Mouse (Mus musculus) T-helper 17 cell (primary cell): ENCODE data around the gene Acss1.

ENCODE experiments used
- in situ Hi-C, 2 experiments: fragments of 300-600 bp; cut with MboI, MseI; formaldehyde crosslinking; loops; 1 replicate in 1 of 2; 2 replicates in 1 of 2; pipeline ENCODE4 v1.15.1; 2025; ENCODE audit warnings: high pct_unique_total_duplicates in 2 of 2

Acss1 gene

DNA sequence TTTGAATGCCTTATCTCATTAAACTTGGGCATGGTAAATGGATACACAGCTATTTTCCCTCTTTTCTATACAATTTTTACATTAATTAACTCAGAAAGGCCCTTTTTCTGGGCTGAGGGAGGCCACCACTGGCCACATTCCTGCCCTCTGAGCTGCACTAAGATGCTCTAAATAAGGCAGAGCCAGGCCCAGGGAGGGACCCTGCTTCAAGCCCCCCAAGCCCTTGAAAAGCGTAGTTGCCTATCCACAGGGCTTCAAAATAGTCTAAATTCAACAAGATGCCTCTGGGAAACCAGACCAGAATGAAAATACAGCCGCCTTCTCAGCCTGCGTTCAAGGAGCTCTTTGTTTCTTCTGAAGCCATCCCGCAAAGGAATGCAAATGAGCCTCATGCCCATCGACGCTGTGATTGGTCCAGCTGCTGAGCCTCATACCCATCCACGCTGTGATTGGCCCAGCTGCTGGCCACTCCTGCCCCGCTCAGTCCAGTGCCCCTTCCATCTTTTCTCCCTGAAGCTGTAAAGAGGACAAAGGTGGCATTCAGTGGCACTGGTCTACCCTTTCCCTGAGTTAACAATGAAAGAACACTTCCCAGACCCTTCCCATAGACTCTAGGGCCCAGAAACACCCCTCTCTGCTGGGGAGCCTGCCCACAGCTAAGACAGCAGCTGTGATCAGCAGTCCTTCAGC, 24.4 kb downstream of the Acss1 start:
- in situ Hi-C loops, result no loop called here

DNA sequence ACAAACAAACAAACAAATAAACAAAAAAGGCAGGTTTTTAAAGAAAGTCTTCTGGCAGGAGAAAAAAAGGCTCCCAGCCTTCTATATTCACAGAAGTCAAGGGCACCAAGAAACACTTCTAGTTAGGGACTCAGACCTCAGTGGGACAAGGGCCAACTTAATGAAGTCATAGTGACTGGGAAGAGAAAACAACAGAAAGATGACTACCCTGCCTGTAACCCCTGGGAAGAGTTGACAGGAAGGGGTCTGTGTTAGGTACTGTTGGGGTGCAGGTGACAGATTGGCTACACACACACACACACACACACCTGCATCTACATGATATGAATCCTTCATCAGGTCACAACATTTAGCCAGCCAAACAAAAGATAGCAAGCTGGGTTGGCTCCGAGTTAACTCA, 25.1 kb downstream of the Acss1 start:
- in situ Hi-C loops, result no loop called here

DNA sequence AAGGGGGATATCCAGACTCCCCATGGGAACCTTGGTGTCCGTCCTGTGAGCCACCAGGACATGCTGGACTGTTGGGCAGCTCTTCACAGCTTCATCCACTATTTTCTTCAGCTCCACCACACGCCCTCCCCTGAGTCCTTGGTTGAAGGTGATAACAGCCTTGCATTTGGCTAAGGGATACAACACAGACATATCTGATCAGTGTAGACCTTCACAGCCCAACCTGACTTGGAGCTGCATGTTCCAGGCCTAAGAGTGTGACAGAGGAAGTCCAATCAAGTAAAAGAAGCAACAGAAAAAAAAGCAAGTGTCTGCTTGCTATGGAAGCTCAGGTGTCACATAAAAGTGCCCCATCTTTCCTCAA, 29.9 kb downstream of the Acss1 start:
- in situ Hi-C loops, result no loop called here

DNA sequence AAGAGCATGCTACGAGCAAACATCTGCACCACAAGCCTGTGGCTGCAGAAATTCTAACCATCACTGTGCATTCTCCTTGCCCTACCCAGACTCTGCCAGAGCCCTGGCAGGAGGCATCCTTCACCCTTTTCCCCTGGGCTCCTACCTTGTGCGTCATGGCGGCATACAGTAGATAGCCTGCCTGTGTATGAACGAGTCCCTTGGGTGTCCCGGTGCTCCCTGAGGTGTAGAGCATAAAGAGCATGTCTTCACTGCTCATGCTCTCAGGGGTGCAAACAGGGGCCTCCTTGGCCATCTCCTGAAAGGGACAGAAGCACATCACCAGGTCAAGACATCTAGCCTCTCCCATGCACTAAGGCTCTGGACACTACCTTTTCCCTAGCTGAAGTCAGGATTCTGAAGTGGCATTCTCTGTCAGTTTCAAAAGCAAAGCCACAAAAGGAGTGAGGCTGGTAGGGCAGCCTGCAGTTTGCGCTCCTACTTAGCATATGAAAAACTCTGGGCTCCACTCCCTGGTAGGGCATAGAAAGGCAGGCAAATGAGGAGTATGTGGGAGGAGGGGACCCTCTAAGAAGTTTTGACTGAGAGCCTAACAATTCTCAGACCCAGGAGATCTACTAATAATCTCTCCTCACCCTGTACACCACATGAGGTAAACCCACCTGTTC, 30.5 kb downstream of the Acss1 start:
- in situ Hi-C loops, result no loop called here

DNA sequence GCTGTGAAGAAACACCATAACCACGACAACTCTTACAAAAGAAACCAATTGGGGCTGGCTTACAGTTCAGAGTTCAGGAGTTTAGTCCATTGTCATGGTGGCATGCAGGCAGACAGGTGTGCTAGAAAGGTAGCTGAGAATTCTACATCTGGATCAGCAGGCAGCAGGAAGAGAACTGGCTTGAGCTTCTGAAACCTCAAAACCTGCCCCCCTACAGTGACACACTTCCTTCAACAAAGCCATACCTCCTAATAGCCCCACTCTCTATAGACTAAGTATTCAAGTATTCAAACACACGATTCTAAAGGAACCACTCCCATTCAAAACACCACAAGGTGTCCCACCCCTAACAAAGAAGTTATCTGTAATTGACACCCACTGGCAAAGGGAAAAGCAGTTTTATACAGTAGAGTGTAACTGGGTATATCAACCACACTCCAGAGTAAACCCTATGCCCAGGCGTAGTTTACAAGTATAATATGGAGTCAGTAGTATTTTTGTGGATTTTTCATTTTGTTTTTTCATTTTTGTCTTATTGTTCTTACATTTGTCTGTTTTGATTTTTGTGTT, 32.3 kb downstream of the Acss1 start:
- in situ Hi-C loops, result no loop called here

DNA sequence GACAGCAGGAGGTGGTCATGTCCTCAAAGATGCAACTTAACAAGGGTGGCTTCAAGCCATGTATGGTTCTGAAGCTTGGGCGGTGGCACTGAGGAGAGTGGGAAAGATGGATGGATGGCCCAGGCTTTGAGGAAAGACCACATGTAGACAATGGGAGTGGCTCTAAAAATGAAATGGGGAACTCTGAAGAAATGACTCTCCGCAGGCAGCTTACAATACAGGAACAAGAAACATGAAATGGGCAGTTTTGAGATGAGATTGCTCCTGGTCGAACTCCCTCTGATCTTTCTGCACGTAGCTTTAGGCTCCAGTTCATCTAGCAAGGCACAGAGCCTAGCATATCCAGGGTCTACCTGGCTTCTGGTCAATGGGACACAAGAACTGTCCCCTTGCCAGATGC, 39.0 kb downstream of the Acss1 start:
- in situ Hi-C loops, result no loop called here

DNA sequence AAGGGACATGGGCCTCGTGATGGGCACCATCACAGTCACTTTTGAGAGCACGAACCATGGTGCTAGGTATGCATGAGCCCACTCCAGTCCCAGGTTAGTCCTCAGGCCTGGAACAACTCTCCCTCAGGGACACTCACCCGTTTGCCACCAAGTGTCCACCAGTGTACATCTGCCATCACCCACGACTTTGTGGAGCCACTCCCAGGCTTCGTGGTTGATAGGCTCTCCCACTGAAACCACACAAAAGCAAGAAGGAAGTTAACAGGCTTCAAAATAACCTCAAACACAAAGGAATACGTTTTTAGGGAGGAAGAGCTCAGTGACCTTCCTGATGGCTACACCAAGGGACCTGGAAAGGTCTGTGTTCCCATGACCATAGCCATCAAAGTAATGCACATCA, 41.2 kb downstream of the Acss1 start:
- in situ Hi-C loops, result no loop called here

DNA sequence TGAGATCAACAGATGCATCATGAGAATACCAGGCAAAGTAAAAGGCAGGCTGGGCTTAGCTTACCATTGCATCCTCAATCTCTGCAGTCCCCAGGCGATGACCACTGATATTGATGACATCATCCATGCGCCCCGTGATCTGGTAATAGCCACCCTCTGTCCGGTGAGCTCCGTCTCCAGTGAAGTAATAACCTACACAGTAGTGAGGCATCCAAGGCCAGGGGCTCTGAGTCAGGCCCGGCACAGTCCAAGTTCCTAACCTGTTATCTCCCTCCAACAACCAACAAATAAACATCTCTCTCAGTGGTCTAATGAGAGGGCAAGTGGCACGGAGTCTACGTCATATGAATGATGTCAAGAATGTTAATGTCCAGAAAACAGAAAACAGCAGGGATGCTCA, 43.4 kb downstream of the Acss1 start:
- in situ Hi-C loops, result loop anchor here in 1 of 2 experiments (5.0 to 25.0 kb wide), 2 partner anchors 783 to 1612 kb away; partner anchors contain the start of gene Csnk2a1

DNA sequence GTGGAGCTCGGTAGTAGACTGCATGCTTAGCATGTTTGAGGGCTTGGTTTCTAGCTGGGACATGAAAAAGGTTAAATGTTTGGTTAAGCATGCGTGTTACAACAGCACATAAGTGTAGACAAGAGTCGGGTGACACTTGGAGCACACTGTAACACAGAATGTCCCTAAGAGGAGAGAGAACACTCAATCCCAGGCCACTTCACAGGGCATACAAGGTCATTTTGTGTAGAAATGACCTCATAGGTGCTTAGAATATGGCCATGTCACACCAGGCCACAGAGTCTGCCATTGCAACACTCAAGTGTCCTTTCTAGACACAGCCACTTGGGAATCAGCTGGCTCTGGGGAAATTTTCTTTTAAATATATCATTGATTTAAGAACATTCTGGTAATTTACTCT, 44.3 kb downstream of the Acss1 start:
- in situ Hi-C loops, result loop anchor here in 1 of 2 experiments (5.0 to 25.0 kb wide), 2 partner anchors 782 to 1613 kb away; partner anchors contain the start of gene Csnk2a1

DNA sequence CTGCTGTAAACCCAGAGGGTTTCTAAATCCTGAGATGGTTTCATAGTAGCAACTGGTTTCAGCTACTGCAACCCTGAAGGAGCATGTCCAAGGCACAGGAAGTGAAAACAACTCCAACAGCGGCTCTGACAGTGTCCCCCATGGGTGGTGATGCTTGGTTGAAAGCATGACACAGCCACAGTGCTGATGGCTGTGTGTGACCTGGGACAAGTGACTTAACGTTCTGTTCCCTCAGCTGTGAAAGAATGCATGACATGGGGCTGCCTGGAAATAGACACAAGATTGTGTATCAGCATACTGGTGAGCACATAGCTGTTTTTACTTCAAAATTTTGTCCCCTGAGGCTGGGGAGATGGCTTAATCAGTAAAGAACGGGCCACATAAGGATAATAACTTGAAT, 46.6 kb downstream of the Acss1 start:
- in situ Hi-C loops, result loop anchor here in 1 of 2 experiments (5.0 to 25.0 kb wide), 2 partner anchors 779 to 1616 kb away; partner anchors contain the start of gene Csnk2a1

DNA sequence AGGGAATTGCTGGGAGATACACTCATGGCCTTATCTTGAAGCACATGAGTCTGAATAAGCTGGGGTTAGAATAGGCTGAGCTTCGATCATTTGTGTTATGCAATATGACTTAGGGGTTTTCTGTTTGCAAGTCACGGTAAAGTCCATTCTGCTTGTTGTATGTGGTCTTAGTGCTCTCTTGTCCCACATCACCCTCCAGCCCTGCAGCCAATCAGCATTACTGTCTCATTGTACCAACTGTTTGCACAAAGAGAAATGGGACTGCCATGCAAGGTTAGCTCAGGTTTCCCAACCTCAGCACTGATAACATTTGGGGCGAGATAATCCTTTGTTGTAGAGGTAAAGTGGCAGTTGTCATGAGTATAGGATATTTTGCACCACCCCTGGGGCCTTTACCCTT, 58.2 kb downstream of the Acss1 start:
- in situ Hi-C loops, result loop anchor here (5.0 to 25.0 kb wide), 2 partner anchors 62 to 1627 kb away; partner anchors contain the start of gene Csnk2a1 (in 1 of the 2)

DNA sequence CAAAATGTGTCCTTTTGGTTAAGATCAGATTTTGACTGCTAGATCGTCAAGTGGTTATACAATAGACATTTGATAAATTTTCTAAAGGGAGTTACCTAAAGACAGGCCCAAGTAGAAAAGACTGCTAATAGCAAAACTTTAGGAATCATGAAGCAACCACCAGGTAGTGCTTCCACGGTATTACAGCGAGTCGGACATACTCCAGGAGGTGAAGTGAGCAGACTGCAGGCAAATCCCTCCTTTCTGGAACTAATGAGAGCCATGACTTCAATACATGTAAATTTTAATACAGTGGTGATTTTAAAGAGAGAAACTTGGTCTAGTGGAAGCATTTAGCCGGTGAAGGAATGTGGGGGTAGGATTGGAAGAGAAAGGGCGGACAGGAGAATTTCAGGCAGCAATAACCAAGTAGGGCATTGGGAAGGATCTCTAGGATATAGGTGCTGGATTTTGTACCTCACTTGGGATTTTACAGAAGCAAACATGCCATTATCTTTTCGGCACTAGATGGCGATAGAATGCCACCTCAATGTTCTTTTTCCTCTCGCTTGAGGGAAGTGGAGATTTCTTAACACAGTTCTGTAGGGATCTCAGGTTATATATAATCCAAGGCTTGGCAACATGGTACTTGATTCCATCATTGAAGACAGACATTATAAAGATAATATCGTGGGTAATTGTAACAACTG, 59.3 kb downstream of the Acss1 start:
- in situ Hi-C loops, result loop anchor here in 1 of 2 experiments (25.0 kb wide), 1 partner anchor 1628 kb away; the partner anchor contains the start of gene Csnk2a1

DNA sequence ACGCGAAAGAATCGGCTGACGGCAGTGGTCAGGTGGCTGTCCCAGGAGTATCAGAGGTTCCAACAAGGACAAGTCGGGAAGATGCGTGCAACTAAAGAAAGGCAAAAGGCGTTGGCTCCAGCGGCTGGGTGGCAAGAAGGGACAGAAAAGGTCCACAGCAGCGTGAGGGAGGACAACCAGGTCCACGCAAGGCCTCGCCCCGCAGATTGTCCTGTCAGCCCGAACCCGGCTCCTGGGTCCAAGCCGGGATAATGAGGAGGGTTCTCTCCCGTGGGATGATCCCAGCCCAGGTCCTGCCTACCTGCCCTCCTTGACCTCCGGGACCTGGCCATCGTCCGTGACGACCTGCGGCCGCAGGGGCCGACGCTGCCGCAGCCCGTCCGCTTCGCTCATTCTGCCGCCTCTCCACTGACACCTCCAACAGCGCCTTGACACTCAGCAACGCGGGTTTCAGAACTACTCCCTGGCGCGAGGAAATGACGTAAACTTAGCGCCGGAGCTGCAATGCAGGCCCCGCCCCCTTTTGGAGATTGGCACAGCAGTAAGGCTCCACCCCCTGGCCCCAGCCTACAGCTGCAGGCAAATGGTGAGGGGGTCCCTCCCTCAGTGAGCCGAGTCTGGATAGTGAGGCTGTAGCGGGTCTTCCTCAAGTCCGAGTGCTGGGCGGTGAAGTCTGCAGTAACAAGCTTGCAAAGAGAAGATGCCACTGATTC, 60.1 kb downstream of the Acss1 start, which contains the start of gene Apmap:
TSS of gene Apmap (minus strand) at position 481 of the 713 bp plus-strand sequence.
- in situ Hi-C loops, result loop anchor here in 1 of 2 experiments (25.0 kb wide), 1 partner anchor 1629 kb away; the partner anchor contains the start of gene Csnk2a1

DNA sequence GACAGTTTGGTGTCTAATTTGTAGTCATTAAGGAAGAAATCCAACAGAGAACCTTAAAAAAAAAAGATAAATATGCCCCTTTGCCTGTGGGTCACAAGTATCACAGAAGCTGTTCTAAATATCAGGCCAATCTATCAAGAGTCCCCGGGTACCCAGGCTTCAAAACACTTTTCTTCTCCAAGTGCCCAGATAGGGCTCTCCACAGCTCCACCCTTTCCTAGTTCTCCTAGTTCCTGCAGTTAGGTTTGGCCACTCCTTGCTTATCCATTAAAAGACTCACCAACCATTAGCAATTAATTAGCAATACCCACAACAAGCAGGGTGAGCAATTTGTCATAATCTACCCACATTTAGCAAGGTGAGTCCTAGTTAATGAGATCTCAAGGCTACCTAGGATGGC, 61.2 kb downstream of the Acss1 start:
- in situ Hi-C loops, result loop anchor here in 1 of 2 experiments (25.0 kb wide), 1 partner anchor 1630 kb away; the partner anchor contains the start of gene Csnk2a1

DNA sequence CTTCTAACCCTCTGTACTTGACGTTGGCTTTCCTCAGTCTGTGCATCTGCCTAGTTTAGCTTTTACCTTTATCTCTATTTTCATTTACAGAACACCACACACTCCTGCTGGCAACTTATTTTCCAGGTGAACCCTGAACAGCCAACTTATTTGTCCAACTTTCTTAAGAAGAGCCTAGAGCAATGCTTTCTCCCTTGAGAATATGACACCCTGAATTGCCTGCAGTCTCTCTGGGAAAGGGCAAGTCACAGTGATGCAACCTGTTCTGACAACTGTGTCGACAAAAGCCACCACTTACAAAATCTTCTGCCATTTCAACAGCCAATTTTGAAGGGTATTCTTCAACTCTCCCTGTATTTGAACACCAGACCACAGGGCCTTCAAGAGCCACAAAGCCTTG, 63.5 kb downstream of the Acss1 start:
- in situ Hi-C loops, result loop anchor here in 1 of 2 experiments (25.0 kb wide), 1 partner anchor 1632 kb away; the partner anchor contains the start of gene Csnk2a1

DNA sequence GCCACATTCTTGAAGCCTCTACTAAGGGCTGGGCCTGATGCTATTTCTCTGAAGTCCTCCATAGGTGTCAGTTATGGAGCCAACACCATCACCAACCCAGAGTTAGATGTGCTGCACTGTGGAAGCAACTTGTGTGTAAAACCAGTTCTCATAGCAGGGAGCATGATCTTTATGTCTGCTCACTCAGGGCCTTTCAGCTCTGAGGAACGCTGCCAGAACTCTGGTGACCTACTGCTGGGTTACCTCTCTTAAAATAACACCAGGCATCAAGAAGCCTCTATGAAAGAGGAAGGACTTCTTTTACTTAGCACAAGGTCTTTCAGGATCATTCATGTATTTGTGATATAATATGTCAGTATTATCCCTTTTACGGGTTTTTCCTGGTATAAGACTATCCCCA, 66.1 kb downstream of the Acss1 start:
- in situ Hi-C loops, result loop anchor here in 1 of 2 experiments (25.0 kb wide), 1 partner anchor 1635 kb away; the partner anchor contains the start of gene Csnk2a1

DNA sequence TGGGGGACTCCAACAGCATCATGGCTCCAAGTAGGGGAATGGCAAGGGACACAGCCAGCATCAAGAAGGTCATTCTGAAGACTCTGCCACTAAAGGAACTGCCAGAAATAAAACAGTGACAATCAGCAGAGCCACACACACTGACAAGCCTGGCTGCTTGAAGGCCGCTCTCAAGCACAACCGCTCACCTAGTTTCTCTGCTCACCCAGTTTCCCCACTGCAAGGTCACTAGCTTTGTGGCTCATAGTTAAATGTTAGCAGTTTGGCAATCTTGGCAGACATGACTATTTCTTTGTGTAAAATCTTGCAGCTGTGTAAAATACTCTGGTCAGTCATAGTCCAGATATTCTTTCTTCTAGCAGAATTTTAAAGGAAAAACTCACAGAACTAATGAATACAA, 68.0 kb downstream of the Acss1 start:
- in situ Hi-C loops, result loop anchor here in 1 of 2 experiments (25.0 kb wide), 1 partner anchor 1637 kb away; the partner anchor contains the start of gene Csnk2a1

DNA sequence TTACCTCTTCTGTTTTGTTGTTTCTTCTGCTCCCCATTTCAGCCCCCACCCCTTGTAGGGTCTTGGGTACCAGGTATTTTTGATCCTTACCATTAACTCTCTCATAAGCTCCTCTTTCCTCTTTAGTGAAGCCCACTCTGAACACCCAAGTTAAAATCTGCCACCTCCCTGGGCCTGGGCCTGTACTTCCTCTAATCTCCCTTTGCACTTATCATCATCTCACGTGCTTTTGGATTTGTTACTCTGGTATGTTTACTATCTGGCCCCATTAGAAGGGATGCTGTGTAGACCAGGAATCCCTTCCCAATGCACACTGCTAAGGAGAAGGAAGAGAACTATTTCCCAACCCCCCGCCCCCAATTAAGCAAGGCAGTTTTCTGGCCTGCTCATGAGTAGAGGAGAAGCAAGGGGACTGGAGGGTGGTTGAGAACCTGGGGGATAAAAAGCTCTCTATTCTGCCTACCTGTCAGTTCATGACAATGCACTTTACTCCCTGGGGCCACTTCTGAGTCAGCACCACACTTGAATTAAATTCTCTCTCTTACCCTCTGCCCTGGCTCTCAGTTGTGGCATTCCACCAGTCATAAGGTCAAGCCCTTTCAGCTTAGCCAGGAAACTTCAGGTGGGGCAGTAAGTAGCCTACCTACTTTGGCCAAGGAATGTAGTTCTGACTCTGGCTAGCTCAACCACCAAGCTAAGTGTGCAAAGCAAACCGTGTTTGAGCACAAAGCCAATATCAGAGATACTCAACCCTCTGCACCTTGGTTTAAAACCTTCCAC, 72.7 kb downstream of the Acss1 start:
- in situ Hi-C loops, result no loop called here

DNA sequence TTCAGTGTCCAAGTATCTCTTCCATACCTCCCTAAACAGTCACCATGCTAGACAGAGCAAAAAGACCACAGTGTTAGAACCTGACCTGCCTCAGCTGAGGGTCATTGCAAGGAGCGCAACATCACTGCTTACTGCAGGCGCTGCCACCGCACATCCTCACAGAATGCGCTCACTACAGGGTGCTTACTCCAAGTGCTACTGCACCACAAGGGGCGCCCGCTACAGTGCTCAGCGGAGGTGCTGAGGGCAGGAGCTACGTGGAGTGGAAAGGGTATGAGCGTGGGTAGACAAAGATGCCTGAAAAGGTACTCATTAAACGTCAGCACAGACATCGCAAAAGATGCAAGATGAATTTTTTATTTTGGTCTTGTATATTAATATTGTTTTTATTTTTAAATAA, 79.2 kb downstream of the Acss1 start:
- in situ Hi-C loops, result no loop called here

DNA sequence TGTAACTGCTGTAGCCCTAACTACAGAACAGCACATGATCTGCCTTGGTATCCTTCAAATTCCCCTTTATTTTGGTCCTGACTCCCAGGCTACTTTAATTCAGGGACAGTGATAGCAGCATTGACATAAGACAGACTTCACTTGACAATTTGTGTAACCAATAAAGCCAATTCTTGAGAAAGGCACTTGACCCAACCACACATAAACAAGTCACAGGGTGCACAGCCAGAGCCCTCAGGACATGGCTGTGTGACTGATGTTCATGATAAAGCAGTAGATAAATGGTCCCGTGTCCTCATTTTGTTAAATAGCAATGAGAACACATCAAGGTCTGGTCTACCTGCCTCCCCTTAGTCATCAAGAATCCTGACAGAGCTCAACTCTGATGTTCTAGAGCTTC, 88.7 kb downstream of the Acss1 start:
- in situ Hi-C loops, result loop anchor here in 1 of 2 experiments (10.0 kb wide), 1 partner anchor 325 kb away; the partner anchor contains the start of genes Abhd12 and Gins1
